Mouse (Mus musculus) left cerebral cortex, postnatal 10 days (tissue): Measurements from ENCODE around the gene Slamf1. TPM values are rescaled to one million over a fixed set of nuclear protein-coding genes. Genes with fewer than 3 reads are reported as not detected.

Experiments
- DNase-seq, 2 experiments: peaks; one replicate each; pipeline ENCODE4 v3.0.0; 2021 to 2022; ENCODE audit warnings: low spot score in 2 of 2, mixed read lengths in 1 of 2; ENCODE audit errors: extremely low spot score in 1 of 2
- intact Hi-C: fragments of 180-260 bp; cut with DNase I; formaldehyde crosslinking; loops from one replicate; pipeline ENCODE4 v1.15.1; 2025
- total RNA-seq, 2 experiments: library from RNA; stranded (reverse); gene quantifications; 2 replicates each; pipeline ENCODE4 v1.2.3; 2021

Slamf1 gene
- under 1 TPM; 0.41 to 0.51 TPM for total RNA-seq

GRCm38 (mm10) chr1:171766898-171767297 is at the start of gene Slamf1:
Gene Slamf1 (plus strand): TSS chr1:171767127.
- intact Hi-C loops: no loop called here
- no peak for DNase-seq

- no peak for DNase-seq
- intact Hi-C loops: no loop called here
These were observed 35.7 kb upstream of the Slamf1 start for GRCm38 (mm10) chr1:171731195-171731594.

- intact Hi-C loops: no loop called here
- DNase-seq: no peak
These were observed 32.0 kb upstream of the Slamf1 start for GRCm38 (mm10) chr1:171734898-171735297.

GRCm38 (mm10) chr1:171748127-171748969 is 18.6 kb upstream of the Slamf1 start:
- no peak for DNase-seq
- intact Hi-C loops: no loop called here

GRCm38 (mm10) chr1:171761853-171762448 is 5.0 kb upstream of the Slamf1 start:
- DNase-seq: no peak
- intact Hi-C loops: no loop called here

- intact Hi-C loops: no loop called here
- DNase-seq: no peak
These were observed 4.1 kb downstream of the Slamf1 start for GRCm38 (mm10) chr1:171770996-171771395.

- intact Hi-C loops: no loop called here
- DNase-seq: no peak
These were observed 5.3 kb downstream of the Slamf1 start for GRCm38 (mm10) chr1:171772121-171772735.

- no peak for DNase-seq
- intact Hi-C loops: no loop called here
These were observed 6.5 kb downstream of the Slamf1 start for GRCm38 (mm10) chr1:171773232-171773989.

- DNase-seq: no peak
- intact Hi-C loops: no loop called here
These were observed 7.3 kb downstream of the Slamf1 start for GRCm38 (mm10) chr1:171774266-171774665.

- DNase-seq: no peak
- intact Hi-C loops: no loop called here
These were observed 7.8 kb downstream of the Slamf1 start for GRCm38 (mm10) chr1:171774678-171775077.

- intact Hi-C loops: no loop called here
- no peak for DNase-seq
These were observed 8.9 kb downstream of the Slamf1 start for GRCm38 (mm10) chr1:171775781-171776180.

- intact Hi-C loops: no loop called here
- DNase-seq: no peak
These were observed 10.1 kb downstream of the Slamf1 start for GRCm38 (mm10) chr1:171777026-171777425.

- intact Hi-C loops: no loop called here
- no peak for DNase-seq
These were observed 15.5 kb downstream of the Slamf1 start for GRCm38 (mm10) chr1:171782287-171782915.

- intact Hi-C loops: no loop called here
- DNase-seq: no peak
These were observed 18.9 kb downstream of the Slamf1 start for GRCm38 (mm10) chr1:171785871-171786270.

GRCm38 (mm10) chr1:171787281-171788015 is 20.5 kb downstream of the Slamf1 start:
- intact Hi-C loops: no loop called here
- no peak for DNase-seq

GRCm38 (mm10) chr1:171788461-171789283 is 21.7 kb downstream of the Slamf1 start:
- intact Hi-C loops: no loop called here
- DNase-seq: no peak

- intact Hi-C loops: no loop called here
- DNase-seq: no peak
These were observed 22.5 kb downstream of the Slamf1 start for GRCm38 (mm10) chr1:171789407-171789806.
